Mouse (Mus musculus): ENCODE results near the gene Mapk9. TPM values are rescaled to one million over a fixed set of nuclear protein-coding genes. Genes with fewer than 3 reads are reported as not detected.

The Mapk9 gene
- 10.1 TPM for polyA plus RNA-seq (2012; fragmentation: generic; extraction: Trizol)
- long read RNA-seq, experiment 1, full-length matches to known transcripts: 27 of 36 reads
- long read RNA-seq, experiment 1, partial matches to known transcripts: 1 of 36 reads
- long read RNA-seq, experiment 1, other reads (novel, unspliced or antisense): 8 of 36 reads
- long read RNA-seq, experiment 2, full-length matches to known transcripts: 92 of 109 reads
- long read RNA-seq, experiment 2, partial matches to known transcripts: 2 of 109 reads
- long read RNA-seq, experiment 2, other reads (novel, unspliced or antisense): 15 of 109 reads

- no peak for TF ChIP-seq MYOG (IDR thresholded peaks at IDR 0.05; ENCODE audit: control insufficient read depth, extremely low read depth, insufficient read length)
- TF ChIP-seq CTCF (IDR thresholded peaks at IDR 0.05; ENCODE audit: control insufficient read depth, insufficient read depth, insufficient read length): peak; percentile 98
- peaks cover 25% of the 10 kb centered on the region for H3K79me2 ChIP-seq (ENCODE audit: control insufficient read depth, insufficient read depth)
- peak within 1 kb of the TSS; percentile 97 for H3ac ChIP-seq (ENCODE audit: control insufficient read depth, insufficient read length, low read depth)
- peak within 1 kb of the TSS; percentile 90 for H3K4me3 ChIP-seq (ENCODE audit: insufficient read depth, poor library complexity, severe bottlenecking)
- no peaks in the 10 kb centered on the region for H3K36me3 ChIP-seq (ENCODE audit: control insufficient read depth, insufficient read depth)
- H3K79me3 ChIP-seq (ENCODE audit: low read depth): no peaks in the 10 kb centered on the region
- no peaks in the 10 kb centered on the region for H3K27me3 ChIP-seq (ENCODE audit: control insufficient read depth, insufficient read depth, insufficient read length)
Observed at GRCm38 (mm10) chr11:49846401-49847070, at the start of gene Mapk9. Gene Mapk9, plus strand, starts transcription at chr11:49846751.

- TF ChIP-seq MYOG (IDR thresholded peaks at IDR 0.05; ENCODE audit: control insufficient read depth, extremely low read depth, insufficient read length) (no peak), CTCF (IDR thresholded peaks at IDR 0.05; ENCODE audit: control insufficient read depth, insufficient read depth, insufficient read length) (no peak), USF1 (IDR thresholded peaks at IDR 0.05; ENCODE audit: low read depth) (no peak), MAX (IDR thresholded peaks at IDR 0.05) (no peak), FOSL1 (IDR thresholded peaks at IDR 0.05; ENCODE audit: insufficient read depth, low read length, poor library complexity, severe bottlenecking) (no peak), CEBPB (IDR thresholded peaks at IDR 0.05; ENCODE audit: low read depth) (no peak), MYOD1 (IDR thresholded peaks at IDR 0.05; ENCODE audit: control insufficient read depth, insufficient read length, low read depth) (no peak)
- Histone ChIP-seq H3K4me3 (ENCODE audit: insufficient read depth, poor library complexity, severe bottlenecking) (no peak overlapping the region), H3K36me3 (ENCODE audit: control insufficient read depth, insufficient read depth) (no peaks in the 10 kb centered on the region), H3K27me3 (ENCODE audit: control insufficient read depth, insufficient read depth, insufficient read length) (peaks cover 41% of the 10 kb centered on the region), H3ac (ENCODE audit: control insufficient read depth, insufficient read length, low read depth) (no peak overlapping the region), H3K79me3 (ENCODE audit: low read depth) (no peaks in the 10 kb centered on the region), H3K79me2 (ENCODE audit: control insufficient read depth, insufficient read depth) (no peaks in the 10 kb centered on the region)
Observed at GRCm38 (mm10) chr11:49798931-49799330, 47.6 kb upstream of the Mapk9 start.

DNA sequence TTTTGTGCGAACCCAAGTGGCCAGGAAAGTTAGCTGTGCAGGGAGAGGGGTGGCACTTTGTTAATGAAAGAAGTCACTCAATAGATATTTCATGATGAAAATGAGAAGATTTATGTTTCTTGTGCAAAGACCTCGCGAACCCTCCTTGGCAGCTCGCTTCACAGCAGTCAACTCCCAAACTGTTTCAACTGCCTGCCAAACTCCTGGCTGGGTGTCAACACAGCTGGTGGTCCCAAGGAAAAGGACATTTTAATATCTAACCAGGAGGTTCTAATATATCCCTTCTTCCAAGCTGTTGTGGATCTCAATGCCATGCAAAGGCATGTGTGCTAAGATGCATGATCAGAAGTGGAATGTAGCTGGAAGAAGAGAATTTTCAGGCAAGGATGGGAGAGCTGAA lies 45.0 kb upstream of the Mapk9 start:
- no peak overlapping the region for H3ac ChIP-seq (ENCODE audit: control insufficient read depth, insufficient read length, low read depth)
- no peaks in the 10 kb centered on the region for H3K36me3 ChIP-seq (ENCODE audit: control insufficient read depth, insufficient read depth)
- TF ChIP-seq CTCF (IDR thresholded peaks at IDR 0.05; ENCODE audit: control insufficient read depth, insufficient read depth, insufficient read length): no peak
- no peak for TF ChIP-seq FOSL1 (IDR thresholded peaks at IDR 0.05; ENCODE audit: insufficient read depth, low read length, poor library complexity, severe bottlenecking)
- TF ChIP-seq MYOG (IDR thresholded peaks at IDR 0.05; ENCODE audit: control insufficient read depth, extremely low read depth, insufficient read length): no peak
- no peak for TF ChIP-seq CEBPB (IDR thresholded peaks at IDR 0.05; ENCODE audit: low read depth)
- no peak for TF ChIP-seq MYOD1 (IDR thresholded peaks at IDR 0.05; ENCODE audit: control insufficient read depth, insufficient read length, low read depth)
- TF ChIP-seq MAX (IDR thresholded peaks at IDR 0.05): no peak
- no peak for TF ChIP-seq USF1 (IDR thresholded peaks at IDR 0.05; ENCODE audit: low read depth)
- H3K79me2 ChIP-seq (ENCODE audit: control insufficient read depth, insufficient read depth): no peaks in the 10 kb centered on the region
- H3K79me3 ChIP-seq (ENCODE audit: low read depth): no peaks in the 10 kb centered on the region
- peaks cover 29% of the 10 kb centered on the region for H3K27me3 ChIP-seq (ENCODE audit: control insufficient read depth, insufficient read depth, insufficient read length)
- no peak overlapping the region for H3K4me3 ChIP-seq (ENCODE audit: insufficient read depth, poor library complexity, severe bottlenecking)

- no peak for TF ChIP-seq MYOD1 (IDR thresholded peaks at IDR 0.05; ENCODE audit: control insufficient read depth, insufficient read length, low read depth)
- TF ChIP-seq CTCF (IDR thresholded peaks at IDR 0.05; ENCODE audit: control insufficient read depth, insufficient read depth, insufficient read length): no peak
- no peak for TF ChIP-seq FOSL1 (IDR thresholded peaks at IDR 0.05; ENCODE audit: insufficient read depth, low read length, poor library complexity, severe bottlenecking)
- no peak for TF ChIP-seq CEBPB (IDR thresholded peaks at IDR 0.05; ENCODE audit: low read depth)
- no peak for TF ChIP-seq MAX (IDR thresholded peaks at IDR 0.05)
- TF ChIP-seq MYOG (IDR thresholded peaks at IDR 0.05; ENCODE audit: control insufficient read depth, extremely low read depth, insufficient read length): no peak
- no peak for TF ChIP-seq USF1 (IDR thresholded peaks at IDR 0.05; ENCODE audit: low read depth)
- Histone ChIP-seq H3K4me3 (ENCODE audit: insufficient read depth, poor library complexity, severe bottlenecking) (no peak overlapping the region), H3K79me2 (ENCODE audit: control insufficient read depth, insufficient read depth) (no peaks in the 10 kb centered on the region), H3ac (ENCODE audit: control insufficient read depth, insufficient read length, low read depth) (no peak overlapping the region), H3K79me3 (ENCODE audit: low read depth) (no peaks in the 10 kb centered on the region), H3K27me3 (ENCODE audit: control insufficient read depth, insufficient read depth, insufficient read length) (peaks cover 16% of the 10 kb centered on the region), H3K36me3 (ENCODE audit: control insufficient read depth, insufficient read depth) (no peaks in the 10 kb centered on the region)
Observed at GRCm38 (mm10) chr11:49803801-49804200, 42.8 kb upstream of the Mapk9 start.

- Histone ChIP-seq H3K27me3 (ENCODE audit: control insufficient read depth, insufficient read depth, insufficient read length) (peaks cover 8% of the 10 kb centered on the region), H3K79me2 (ENCODE audit: control insufficient read depth, insufficient read depth) (no peaks in the 10 kb centered on the region), H3K36me3 (ENCODE audit: control insufficient read depth, insufficient read depth) (no peaks in the 10 kb centered on the region), H3ac (ENCODE audit: control insufficient read depth, insufficient read length, low read depth) (no peak overlapping the region), H3K79me3 (ENCODE audit: low read depth) (no peaks in the 10 kb centered on the region), H3K4me3 (ENCODE audit: insufficient read depth, poor library complexity, severe bottlenecking) (no peak overlapping the region)
- TF ChIP-seq MYOG (IDR thresholded peaks at IDR 0.05; ENCODE audit: control insufficient read depth, extremely low read depth, insufficient read length) (no peak), FOSL1 (IDR thresholded peaks at IDR 0.05; ENCODE audit: insufficient read depth, low read length, poor library complexity, severe bottlenecking) (no peak), MYOD1 (IDR thresholded peaks at IDR 0.05; ENCODE audit: control insufficient read depth, insufficient read length, low read depth) (no peak), CEBPB (IDR thresholded peaks at IDR 0.05; ENCODE audit: low read depth) (no peak), MAX (IDR thresholded peaks at IDR 0.05) (no peak), USF1 (IDR thresholded peaks at IDR 0.05; ENCODE audit: low read depth) (no peak), CTCF (IDR thresholded peaks at IDR 0.05; ENCODE audit: control insufficient read depth, insufficient read depth, insufficient read length) (no peak)
Observed at GRCm38 (mm10) chr11:49806218-49806617, 40.3 kb upstream of the Mapk9 start.

Data from C2C12 (cell line).